Mouse (Mus musculus) frontal cortex, postnatal 25 days (tissue): Measurements from ENCODE around the gene H2afy.
A peak's percentile ranks its signal among the peaks of the same experiment; 100 is the strongest.

ENCODE experiments used
- DNase-seq, 2 experiments: peaks; one replicate each; pipeline ENCODE4 v3.0.0; 2022; ENCODE audit warnings: low spot score in 2 of 2

H2afy gene

DNA sequence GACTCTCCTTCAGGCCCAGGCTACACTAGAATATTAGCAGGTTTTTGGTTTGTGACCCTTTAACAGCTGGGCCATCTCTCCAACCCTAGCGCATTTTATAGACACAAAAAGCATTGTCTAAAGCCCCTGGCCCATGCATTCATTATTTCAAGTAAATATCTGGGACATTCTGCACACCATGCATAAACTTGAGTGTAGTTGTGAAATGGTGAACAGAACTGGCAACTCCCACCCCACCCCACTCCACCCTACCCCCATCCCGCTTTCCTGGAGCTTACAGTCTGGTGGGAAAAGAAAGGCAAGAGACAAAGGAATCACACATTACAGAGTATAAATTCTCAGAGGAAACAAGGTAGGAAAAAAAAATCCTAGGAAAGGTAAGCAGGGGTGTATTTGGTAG, at the start of gene H2afy:
Gene H2afy, minus strand, starts transcription at position 162 of the 400 bp plus-strand sequence.
- no peak for DNase-seq

DNA sequence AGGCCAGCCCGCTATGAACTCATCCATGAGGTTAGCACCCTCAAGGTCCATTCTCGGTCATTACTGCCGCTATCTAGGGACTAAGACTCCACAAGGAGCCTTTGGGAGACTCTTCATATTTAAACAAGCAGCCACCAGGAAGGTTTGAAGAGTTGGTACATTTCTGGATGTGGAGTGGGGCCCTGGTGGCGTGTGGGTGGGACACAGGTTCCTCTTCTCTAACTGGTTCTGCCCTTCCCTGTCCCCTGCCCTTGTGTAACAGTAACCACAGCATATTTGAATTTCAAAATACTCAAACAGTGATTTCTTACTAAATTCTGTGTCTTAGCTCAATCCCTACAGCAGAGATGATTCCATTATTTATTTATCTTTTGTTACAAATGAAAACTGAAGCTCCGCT, 47.5 kb upstream of the H2afy start:
- no peak for DNase-seq

DNA sequence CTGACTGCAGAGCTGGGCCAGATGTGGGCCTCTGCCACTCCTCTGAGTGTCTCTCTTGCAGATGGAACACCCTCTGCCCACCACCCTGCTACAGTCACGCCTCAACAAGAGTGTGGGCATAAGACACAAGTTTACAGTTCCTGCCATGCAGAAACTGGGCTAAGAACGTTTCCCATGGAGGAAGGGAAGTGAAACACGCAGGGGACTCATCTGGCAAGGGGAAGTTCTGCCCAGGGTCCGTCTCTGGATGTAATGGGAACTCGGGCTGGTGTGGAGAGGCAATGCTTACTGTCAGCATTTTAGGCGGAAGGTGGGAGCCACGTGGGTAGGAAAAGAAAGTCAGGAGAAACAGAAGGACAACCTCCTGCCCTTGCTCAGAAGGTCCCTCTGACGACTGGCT, 45.3 kb upstream of the H2afy start:
- no peak for DNase-seq

DNA sequence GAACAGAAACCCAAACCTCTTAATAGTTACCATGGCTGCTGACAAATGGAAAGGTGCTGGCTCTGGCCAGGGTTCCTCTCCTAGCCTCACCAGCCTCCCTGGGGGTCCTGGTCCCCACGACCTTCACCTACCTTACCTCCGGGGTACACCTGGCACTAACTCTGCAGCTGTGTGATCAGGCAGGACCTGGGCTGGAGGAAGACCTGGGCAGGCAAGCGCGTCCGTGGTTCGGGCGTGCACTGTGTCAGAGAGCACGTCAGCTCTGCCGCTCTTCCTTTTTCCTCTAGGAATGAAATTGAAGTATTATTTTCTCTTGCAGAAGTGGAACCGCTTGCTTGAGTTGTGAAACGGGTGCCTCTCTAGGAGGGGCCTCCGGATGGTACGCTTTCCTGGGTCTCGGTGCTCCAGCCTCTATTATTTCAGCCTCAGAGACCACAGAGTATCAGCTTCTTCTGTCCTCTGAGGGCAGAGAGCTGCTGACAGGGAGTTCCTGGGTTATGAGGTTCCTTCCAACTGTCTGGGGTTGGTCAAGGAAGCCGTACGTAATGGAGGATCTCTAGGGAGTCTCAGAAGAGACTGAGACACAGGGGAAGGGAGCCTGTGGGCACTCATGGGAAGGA, 42.4 kb upstream of the H2afy start, which contains the start of gene Tifab:
Gene Tifab, minus strand, starts transcription at position 470 of the 620 bp plus-strand sequence.
- no peak for DNase-seq

DNA sequence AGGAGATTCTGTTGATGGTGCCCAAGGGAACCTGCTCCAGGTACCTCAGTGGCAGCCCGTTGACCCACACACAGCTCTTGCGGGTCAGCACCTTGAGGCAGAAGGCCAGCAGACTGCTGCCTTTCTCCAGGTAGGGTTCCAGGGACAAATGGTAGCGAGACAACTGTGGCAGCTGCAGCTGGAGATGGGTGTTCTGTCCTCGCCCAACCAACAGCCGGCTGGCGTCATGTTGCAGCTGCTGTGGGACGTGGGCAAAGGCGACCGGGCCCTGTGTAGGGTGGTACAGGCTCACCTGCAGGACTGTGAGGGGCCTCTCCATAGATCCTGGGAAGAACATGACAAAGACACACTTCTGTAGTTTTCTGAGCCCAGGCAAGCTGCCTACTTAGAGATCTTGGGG, 40.1 kb upstream of the H2afy start:
- DNase-seq: no peak

DNA sequence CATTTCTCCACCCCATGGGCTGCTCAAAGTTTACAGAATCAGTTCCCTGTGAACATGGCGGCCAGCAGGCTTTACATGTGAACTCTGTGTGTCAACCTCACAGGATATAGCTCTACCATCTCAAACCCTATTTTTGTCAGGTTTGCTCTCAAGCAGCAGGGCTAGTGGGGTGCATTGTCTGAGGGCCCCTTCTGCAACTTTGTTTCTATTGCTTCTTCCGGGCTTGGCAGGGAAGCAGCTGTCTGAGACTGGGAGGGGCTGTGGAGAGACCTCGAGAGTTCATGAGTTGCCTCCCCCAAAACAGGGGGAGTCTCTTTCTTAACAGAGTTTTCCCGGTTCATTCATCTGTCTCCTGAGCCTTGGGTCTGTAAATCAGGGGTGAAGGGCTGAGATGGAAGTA, 39.7 kb upstream of the H2afy start:
- no peak for DNase-seq

DNA sequence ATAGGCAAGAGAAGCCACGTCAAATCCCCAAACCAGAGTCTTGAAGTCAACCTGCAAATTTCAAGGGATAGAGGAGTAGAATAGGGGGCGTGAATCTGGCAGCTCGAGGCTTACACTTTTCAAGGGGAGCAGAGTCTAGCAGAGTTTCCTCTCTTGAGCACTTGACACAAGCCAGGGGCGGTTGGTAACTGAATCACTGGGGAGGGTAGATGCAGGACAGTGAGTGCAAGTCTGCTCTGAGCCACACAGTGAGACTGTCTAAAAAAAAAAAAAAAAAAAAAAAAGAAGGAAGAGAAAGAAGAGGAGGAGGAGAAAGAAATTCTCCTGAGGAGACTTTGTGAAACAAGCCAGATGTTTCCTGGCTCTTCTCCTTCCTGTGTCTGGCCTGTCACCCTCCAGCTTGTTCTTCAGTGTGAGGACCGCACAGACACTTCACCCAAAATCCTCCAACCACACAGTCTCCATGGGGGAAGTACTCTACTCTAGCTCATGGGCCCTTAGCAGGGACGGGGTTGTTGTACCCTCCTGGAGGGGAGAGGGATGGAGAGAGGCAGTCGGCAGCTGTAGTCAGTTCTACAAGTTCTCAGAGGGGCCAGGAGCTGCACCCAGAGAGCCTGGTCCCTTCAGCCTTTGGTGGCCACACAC, 36.9 kb upstream of the H2afy start:
- no peak for DNase-seq

DNA sequence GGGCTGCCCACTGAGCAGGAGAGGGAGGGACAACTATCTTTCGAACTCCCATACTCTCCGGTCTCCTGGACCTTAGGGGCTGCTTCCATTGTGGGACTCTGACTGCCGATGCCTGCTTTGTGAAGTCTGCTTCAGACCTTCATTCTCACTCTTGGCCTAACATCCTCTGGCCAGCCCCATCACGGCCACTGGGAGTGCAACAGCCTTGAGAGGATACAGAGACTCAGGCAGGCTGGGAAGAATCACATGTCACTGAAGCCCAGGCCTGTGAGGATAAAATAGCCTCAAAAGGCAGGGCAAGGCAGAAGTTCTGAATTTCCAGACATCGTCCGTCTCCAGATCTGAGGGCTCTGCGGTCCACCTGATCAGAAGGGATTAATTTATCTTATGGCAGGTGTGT, 35.9 kb upstream of the H2afy start:
- DNase-seq: no peak

DNA sequence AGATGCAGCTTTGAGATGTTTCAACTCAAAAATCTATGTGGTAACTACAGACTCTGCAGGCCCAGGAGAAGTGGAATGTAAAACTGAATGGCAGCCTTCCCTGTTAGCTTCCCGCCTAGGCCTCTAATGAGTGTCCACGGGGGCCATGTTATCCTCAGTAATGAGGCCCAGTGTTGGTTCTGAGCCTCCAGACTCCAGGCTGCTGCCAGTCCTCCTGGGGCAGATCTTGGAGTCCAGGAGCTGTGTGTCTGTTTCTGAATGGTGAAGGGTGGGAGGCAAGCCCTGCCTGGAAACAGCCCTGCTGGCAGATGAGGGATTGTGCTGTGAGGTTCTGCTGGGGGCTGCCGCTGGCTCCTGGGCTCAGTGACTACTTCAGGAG, 32.2 kb upstream of the H2afy start:
- no peak for DNase-seq

DNA sequence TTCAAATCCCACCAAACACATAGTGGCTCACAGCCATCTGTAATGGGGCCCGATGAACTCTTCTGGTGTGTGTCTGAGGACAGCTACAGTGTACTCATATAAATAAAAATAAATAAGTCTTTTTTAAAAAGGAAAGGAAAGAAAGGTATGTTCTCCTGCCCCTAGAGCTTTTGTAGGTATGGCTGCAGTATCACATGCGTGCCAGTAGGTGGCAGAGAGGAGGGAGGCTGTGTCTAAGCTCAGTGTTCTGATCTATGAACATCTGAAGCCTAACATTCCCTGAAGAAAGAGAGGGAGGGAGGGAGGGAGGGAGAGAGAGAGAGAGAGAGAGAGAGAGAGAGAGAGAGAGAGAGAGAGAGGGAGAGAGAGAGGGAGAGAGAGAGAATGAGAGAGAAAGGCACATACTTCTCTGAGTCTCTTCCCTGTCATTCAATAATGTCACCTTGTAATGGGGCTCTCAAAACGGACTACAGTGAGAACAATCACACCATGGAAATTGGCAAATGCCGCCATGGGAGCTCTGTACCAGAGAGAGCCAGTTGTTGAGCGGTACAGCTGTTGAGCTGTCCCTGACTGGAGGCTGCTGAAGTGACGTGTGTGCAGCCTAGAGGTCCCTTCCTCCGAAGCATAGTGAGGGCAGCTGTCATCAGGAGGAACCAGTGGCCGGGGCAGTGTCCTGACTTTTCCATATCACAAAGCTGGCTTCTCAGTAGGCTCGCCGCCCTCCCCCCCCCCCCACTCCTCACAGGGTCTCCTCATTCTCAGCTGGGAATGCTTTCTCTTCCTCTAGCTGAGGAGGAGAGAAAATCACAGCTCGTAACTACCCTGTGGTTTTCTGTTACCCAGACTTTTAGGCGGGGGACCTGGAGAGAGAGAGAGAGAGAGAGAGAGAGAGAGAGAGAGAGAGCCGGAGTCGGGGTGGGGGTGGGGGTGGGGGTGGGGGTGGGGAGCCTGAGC, 31.6 kb upstream of the H2afy start:
- no peak for DNase-seq

DNA sequence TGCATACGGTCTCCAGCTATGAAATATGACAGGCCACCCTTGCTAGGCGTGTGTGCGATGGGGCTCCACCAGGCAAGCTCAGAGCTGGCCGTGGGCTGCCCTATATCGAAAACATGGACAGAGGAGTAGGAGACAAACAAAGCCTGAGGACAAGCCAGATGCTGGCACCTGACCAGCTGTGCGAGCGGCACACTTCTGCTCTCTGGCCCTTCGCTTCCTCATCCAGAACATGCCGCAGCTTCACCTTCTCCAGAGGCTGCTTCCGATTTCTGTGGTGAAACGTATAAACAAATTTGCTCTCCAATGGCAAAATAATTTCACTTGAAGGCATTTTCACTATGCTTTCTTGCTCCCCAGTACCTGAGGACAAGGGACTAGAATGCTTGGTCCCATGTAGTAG, 29.4 kb upstream of the H2afy start:
- DNase-seq: no peak

DNA sequence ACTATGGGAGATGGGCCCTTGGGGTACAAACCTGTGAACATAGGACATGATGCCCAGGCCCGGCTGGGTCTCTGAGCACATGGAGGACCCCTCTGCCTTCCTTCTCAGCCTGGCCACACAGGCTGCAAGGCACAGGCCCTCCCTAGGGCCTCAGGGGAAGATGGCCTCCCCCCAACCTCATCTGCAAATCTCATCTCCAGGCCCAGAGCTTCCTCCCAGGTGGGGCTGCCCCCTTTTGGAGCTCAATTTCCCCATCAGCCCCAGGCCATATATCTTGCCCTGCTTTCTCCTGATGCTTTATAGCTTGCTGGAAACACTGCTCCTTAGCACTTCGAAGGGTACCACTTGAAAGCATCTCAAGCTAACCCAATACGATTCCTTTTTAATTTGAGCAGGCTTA, 28.2 kb upstream of the H2afy start:
- no peak for DNase-seq

DNA sequence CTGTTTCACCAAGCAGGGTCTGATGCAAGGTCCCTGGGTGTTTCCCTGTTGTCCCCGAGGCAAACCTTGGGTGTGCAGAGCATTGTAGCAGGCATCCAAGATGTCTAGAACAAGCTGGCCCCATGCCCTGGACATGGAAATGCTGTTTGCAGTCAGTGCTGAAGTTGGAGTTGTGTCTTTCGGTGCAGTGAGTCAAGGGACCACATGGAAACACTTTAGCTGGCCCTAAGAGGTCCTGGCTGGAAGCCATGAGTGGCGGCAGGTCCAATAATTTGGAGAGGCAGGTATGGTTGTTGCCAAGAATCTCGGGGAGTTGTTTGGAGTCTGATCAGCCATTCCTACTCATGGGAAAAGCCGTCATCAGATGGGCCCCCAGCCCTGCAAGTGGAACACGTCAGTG, 27.6 kb upstream of the H2afy start:
- DNase-seq: no peak

DNA sequence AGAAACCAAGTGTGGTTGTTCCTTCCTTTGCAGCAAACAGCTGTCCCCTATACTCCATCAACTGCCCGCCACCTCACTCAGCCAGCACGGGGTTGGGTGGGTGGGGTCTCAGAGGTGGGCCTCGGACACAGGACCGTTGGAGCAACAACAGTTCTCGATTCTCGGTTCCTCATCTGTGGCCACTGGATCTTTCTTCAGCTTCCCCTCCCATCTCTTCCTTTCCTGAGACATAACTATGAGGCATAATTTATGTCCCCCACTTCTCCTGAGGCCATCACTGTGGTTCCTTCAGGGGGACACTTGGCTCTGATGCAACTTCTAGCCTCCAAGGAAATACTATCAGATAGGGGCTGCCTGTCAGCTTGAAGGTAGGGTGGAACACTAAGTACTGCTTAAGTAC, 26.7 kb upstream of the H2afy start:
- DNase-seq: no peak

DNA sequence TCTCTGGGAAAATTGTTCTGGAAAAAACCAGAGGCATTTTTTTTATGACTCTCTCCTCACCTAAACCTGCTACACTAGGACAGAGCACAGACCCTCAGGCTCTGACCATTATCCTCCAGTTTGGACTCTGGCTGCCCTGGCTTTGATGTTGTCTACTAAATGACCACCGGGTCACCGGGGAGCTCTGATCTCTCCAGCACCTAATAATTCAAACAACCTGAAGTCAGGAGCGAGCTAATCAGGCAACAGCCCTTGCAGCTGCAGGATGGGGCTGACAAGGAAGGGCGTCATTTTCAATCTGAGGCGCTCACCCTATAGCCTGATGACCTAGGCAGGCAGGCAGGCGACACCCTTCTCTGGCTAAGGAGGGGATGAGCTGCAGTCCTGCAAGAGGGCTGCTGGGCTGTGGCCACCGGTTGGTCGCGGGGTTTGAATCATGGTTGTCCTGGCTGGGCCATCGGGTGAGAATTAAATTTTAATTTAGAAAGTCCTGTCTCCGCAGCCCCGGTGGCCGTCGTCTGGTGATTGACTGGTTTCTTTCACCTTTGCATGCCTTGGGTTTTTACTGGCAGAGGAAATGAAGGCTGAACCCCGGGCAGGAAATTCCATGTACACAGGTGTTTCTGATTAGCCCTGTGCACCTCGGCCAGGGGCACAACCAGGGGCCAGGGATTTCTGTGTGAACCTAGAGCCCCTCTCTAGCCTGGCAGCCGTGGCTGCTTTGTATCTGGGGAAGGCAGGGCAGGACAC, 23.6 kb upstream of the H2afy start:
- no peak for DNase-seq

DNA sequence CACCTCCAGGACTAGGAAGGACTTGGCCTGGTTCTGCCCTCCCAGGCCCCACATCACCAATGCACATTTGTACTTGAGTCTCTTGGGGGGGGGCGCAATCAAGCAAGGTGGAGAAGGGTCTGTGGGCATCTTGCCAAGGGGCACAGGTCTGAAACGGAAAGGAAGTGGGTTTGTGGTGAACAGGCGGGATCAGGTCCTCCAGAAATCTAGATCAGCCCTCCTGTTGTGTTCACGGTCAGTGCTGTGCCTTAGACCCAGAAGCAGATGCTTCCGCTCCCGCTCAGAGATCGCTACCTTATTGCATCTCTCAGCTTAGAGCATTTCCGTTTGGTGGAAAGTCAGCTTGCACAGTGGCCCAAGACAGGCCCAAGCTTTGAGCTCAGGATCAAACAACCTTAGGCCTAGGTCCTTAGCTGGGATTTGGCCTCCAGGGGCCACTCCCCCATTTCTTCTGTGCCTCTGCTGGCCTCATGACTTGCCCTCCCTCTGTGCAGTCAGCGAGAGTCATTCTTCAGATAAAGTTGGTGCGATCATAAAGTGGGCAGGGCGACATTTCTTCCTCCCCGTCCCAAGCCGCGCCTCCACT, 22.9 kb upstream of the H2afy start:
- DNase-seq: no peak

DNA sequence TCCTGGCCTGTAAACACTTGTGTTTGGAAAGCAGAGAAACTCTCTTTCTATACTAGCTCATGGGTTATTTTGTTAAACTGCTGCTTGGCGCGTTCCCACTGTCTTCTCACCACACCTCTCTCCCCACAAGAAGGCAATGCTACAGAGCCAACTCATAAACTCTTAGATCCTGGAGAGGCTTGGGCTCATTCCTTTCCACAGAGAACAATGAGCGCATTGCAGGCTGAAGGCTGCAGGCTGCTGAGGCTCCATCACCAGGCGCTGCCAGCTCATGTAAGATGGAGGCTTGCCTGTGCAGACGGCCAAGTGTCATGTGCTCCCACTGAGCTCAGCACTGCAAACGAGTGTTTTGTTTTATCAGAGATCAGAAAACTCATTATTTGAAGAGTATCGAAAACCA, 19.5 kb upstream of the H2afy start:
- DNase-seq: no peak

DNA sequence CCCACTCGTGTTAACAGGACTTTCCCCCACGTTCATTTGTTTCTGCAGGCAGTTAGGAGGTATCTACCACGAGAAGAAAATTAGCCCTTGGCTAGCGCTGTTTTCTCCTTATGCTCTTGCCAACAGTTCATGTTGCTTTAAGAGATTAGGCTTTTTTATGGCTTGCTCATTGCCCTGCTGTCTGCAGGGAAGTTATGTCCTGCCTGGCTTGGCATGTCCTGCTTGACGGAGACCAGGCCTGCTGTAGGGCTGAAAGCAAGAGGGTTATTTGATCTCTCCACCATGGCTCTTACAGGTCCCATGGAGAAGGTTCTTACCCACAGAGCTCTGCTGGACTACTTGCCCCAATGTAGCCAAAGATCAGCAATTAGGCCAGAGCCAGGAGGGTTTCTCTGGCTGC, 18.9 kb upstream of the H2afy start:
- no peak for DNase-seq

DNA sequence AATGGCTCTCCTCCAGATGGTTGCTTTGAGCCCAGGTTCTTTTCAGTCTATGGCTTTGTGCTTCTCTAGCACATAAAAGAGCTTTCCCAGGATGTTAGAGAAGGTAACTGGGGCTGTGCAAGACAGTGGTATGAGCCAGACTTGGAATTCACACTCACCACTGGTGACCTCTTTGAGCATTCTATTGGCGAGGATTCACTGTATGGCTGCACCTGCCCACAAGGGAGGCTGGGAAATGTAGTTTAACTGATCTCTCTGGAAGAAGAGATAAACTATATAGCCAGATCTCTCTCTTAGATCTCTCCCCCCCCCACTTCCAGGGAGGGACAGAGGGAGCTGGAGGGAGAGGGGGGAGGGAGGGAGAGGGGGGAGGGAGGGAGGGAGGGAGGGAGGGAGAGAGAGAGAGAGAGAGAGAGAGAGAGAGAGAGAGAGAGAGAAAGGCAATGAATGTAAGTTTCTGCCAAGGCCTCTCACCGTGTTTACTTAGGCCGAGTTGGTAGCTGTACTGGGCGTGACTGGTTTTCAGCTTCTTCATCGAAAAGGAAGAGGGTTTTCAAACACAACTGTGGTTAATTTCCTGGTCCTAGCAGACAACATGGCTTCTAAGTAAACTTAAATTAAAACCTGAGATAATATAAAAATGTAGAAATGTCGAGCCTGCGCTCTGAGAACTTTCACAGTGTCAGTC, 16.8 kb upstream of the H2afy start:
- no peak for DNase-seq

DNA sequence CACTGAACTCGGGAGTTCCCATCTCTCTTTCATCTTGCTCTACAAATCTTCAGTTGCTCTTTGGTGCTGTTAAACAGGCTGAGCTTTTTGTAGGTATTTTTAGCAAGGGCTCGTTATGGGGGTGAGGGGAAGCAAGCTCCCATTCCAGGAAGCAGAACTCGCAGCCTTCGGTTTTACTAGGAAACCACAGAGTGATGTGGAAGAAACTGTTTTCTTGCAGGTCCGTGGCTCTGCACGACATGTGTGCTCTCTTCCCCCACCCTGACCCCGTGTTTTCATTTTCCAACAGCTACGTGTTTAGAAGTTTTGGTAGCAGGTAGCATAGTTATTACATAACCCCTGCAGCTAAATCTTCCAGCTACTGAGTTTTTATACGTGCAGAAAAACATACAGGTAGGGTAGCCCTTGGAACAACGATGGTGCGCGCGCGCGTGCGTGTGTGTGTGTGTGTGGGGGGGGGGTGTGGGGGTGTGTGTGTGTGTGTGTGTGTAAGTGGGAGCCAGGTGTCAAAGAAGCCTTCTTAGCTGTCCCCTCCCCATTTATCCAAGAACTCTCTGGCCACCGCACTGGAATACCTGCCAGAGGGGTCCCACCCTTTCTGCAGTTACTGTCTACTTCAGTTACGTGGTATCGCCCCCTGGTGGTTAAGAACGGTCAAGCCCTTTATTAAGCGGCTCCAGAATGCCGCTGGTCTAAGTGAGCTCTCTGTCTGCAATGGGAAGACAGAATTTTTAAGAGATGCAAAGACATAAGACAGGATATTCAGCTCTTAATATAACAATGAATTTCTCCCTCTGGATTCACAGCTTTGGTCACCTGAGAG, 15.5 kb upstream of the H2afy start:
- DNase-seq: peak in 1 of 2 experiments; percentile 29
